Mouse (Mus musculus) liver, embryonic 13.5 days (tissue): ENCODE data around the gene Parl. TPM values are rescaled to one million over a fixed set of nuclear protein-coding genes. Genes with fewer than 3 reads are reported as not detected.

Source experiments
- ATAC-seq: fragments of 200-750 bp; cut with Nextera tagmentation; 2 replicates; pipeline ENCODE4 v1.8.0; 2017; ENCODE audit warnings: low read depth, mild to moderate bottlenecking, moderate number of reproducible peaks, moderate library complexity
- DNase-seq: peaks from one replicate; pipeline ENCODE4 v3.0.0; 2022
- H3K27ac ChIP-seq: fragments of 300-500 bp; sonication (generic); 2 replicates; pipeline ENCODE4 v1.5.1; 2015; ENCODE audit warnings: moderate library complexity, mild to moderate bottlenecking, inconsistent platforms
- H3K27me3 ChIP-seq: fragments of 300-500 bp; sonication (generic); 2 replicates; pipeline ENCODE4 v1.6.1; 2015; ENCODE audit warnings: mild to moderate bottlenecking, inconsistent platforms
- H3K36me3 ChIP-seq: fragments of 300-500 bp; sonication (generic); 2 replicates; pipeline ENCODE4 v1.6.1; 2015; ENCODE audit warnings: mild to moderate bottlenecking, inconsistent platforms
- H3K4me1 ChIP-seq: fragments of 300-500 bp; sonication (generic); replicated peaks from 2 replicates; pipeline ENCODE4 v1.6.1; 2015; ENCODE audit warnings: inconsistent platforms
- H3K4me2 ChIP-seq: fragments of 300-500 bp; sonication (generic); 2 replicates; pipeline ENCODE4 v1.6.1; 2015; ENCODE audit warnings: inconsistent platforms, mild to moderate bottlenecking, moderate library complexity
- H3K4me3 ChIP-seq: fragments of 300-500 bp; sonication (generic); replicated peaks from 2 replicates; pipeline ENCODE4 v1.5.1; 2015; ENCODE audit warnings: mild to moderate bottlenecking, inconsistent platforms
- H3K9ac ChIP-seq: fragments of 300-500 bp; sonication (generic); 2 replicates; pipeline ENCODE4 v1.6.1; 2015; ENCODE audit warnings: mild to moderate bottlenecking, inconsistent platforms
- H3K9me3 ChIP-seq: fragments of 300-500 bp; sonication (generic); replicated peaks from 2 replicates; pipeline ENCODE4 v1.6.1; 2016; ENCODE audit warnings: inconsistent platforms
- WGBS: fragments of 180-500 bp; shearing (Covaris S2); methylation state at CpG from one replicate; pipeline ENCODE4 v1.1.7; 2015; ENCODE audit not compliant: insufficient replicate concordance; 5-methylcytosine and 5-hydroxymethylcytosine counted together
- polyA plus RNA-seq: library from polyadenylated mRNA; unstranded; fragments of >200 nt; fragmentation: Nextera tagmentation; extraction: Ambion mirVana; gene quantifications from 2 replicates; pipeline ENCODE4 v1.2.1, GENCODE M21; 2015

The Parl gene
- polyA plus RNA-seq, 1 experiment from 2014 or later = 53.8 TPM

- H3K27ac ChIP-seq = no peak overlapping the region
- no peak overlapping the region for H3K9ac ChIP-seq
- H3K9me3 ChIP-seq = no peaks in the 10 kb centered on the region
- DNase-seq (no peak), ATAC-seq (no peak)
- no peak overlapping the region for H3K4me3 ChIP-seq
- 63% methylated on average over 4 of the region's 4 CpGs for WGBS
- H3K36me3 ChIP-seq = peaks cover 29% of the 10 kb centered on the region
- H3K27me3 ChIP-seq = peaks cover 10% of the 10 kb centered on the region
- no peaks in the 10 kb centered on the region for H3K4me1 ChIP-seq
- no peak overlapping the region for H3K4me2 ChIP-seq
Observed at GRCm38 (mm10) chr16:20234406-20234805, 67.8 kb downstream of the Parl start.

Other genes starting within 250 kb of the Parl start
- 3.5 and 4.4 TPM in 2 replicates for gene Klhl24, start 204.8 kb downstream of the Parl start, polyA plus RNA-seq
- 4.1 and 5.5 TPM in 2 replicates for gene Yeats2, start 161.3 kb downstream of the Parl start, polyA plus RNA-seq
- gene Map6d1, start 61.0 kb downstream of the Parl start, polyA plus RNA-seq = 0.06 TPM in 2 replicates
- not detected in 2 replicates for gene Cyp2ab1, start 23.0 kb upstream of the Parl start, polyA plus RNA-seq
- gene Abcc5, start 124.0 kb upstream of the Parl start, polyA plus RNA-seq = 16.0 and 17.8 TPM in 2 replicates
- gene Eif2b5, start 196.4 kb upstream of the Parl start, polyA plus RNA-seq = 71.1 and 75.5 TPM in 2 replicates
- 3.7 and 4.8 TPM in 2 replicates for gene Dvl3, start 214.6 kb upstream of the Parl start, polyA plus RNA-seq
- 413 and 466 TPM in 2 replicates for gene Ap2m1, start 233.1 kb upstream of the Parl start, polyA plus RNA-seq
- 27.0 and 27.9 TPM in 2 replicates for gene Abcf3, start 246.2 kb upstream of the Parl start, polyA plus RNA-seq